Mouse (Mus musculus): ENCODE data around the gene Rbm28. TPM values are rescaled to one million over a fixed set of nuclear protein-coding genes. Genes with fewer than 3 reads are reported as not detected.

Gene Rbm28
- polyA plus RNA-seq, 1 experiment from 2014 or later: 57.4 TPM

DNA sequence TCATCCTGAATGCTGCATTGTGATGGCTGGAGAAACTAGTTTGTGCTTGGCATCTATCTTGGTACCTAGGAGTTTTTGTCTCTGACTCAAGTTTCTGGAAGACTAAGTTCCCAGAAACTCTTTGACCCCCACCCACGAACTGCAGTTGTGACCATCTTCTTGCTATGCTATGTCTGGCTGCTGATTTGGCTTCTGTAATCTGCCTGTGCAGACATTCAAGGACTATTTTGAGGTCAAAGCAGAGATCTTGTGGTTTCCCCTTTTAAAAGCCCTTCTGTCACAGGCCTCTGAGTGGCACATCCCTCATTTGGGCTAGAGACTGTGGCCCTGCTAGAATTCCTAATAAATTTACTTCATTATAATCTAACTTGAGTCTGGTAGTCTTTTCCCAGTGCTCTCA is 23.1 kb upstream of the Rbm28 start:
- Histone ChIP-seq H3K27me3 (no peaks in the 10 kb centered on the region), H3K36me3 (no peaks in the 10 kb centered on the region), H3K4me3 (no peak overlapping the region), H3K9me3 (no peaks in the 10 kb centered on the region), H3K27ac (no peak overlapping the region), H3K4me2 (replicated peaks) (no peak overlapping the region), H3K4me1 (no peaks in the 10 kb centered on the region), H3K9ac (no peak overlapping the region)
- WGBS: 80% methylated on average over 1 of the region's 1 CpGs
- no peak for ATAC-seq (ENCODE audit: insufficient number of reproducible peaks, insufficient read depth, low FRiP score, low TSS enrichment)

DNA sequence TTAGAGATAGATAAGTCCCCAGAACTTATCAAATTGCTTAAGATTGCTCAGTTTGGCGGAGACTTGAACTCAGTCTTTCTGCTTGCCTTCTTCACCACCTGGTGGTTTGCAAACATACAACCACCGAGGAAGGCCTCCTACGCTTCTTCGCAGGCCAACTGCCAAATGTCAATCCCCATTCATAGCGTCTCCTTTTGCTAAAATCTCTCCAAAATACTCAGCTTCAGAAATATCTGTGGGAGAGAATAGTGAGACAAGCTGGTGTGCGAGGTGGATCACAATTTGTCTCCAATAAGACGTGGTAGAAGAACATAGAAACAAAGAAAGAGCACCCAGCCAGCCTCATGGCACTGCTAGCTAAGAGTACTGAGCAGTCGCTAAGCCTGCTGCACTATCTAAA is 15.0 kb upstream of the Rbm28 start:
- H3K27ac ChIP-seq: no peak overlapping the region
- H3K4me1 ChIP-seq: peaks cover 10% of the 10 kb centered on the region; the same call in 1 of the 2 replicates
- no peaks in the 10 kb centered on the region for H3K36me3 ChIP-seq
- no peaks in the 10 kb centered on the region for H3K9me3 ChIP-seq
- H3K4me2 ChIP-seq (replicated peaks): peak overlapping the region; percentile 94
- H3K27me3 ChIP-seq: peaks cover 36% of the 10 kb centered on the region
- peak overlapping the region; percentile 60 for H3K4me3 ChIP-seq
- ATAC-seq (ENCODE audit: insufficient number of reproducible peaks, insufficient read depth, low FRiP score, low TSS enrichment): no peak
- no peak overlapping the region for H3K9ac ChIP-seq
- WGBS: 52% methylated on average over 8 of the region's 8 CpGs

DNA sequence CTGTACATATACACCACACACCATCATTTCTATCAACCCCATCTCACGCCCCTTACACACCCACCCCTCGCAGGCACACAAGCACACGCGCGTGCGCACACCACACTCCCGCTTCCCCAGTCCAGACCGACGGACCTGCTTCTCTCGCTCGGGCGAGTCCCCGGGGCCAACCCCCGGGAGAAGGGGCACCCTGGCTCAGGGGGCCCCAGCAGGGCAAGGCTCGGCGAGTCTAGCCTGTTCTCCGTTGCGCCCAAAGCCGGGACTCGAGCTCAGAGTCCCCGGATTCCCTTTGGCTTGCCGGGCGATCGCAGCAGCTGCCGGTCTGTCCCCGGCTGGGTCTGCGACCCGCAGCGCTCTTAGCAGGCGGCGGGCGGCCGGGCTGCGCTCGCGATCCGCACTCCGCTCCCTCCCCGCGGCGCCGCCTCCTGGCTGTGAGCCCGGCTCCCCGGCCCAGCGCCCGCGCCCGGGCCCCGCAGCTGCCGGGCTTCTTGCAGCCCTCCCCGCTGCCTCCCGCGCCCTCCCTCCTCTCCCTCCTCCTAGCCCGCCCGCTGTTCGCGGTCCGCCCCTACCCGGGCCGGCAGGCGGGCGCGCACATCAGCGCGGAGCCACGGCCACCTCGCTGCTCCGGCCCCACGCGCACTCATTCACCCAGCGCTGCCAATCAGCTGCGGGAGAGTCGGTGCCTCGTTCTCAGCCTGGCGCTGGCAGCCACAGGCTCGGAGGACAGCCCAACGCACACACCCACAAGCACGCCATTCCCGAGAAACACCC is 14.3 kb upstream of the Rbm28 start, which contains the start of gene Prrt4:
Gene Prrt4, minus strand, starts transcription at position 697 of the 771 bp plus-strand sequence.
- Histone ChIP-seq H3K9me3 (no peaks in the 10 kb centered on the region), H3K4me2 (replicated peaks) (peak within 1 kb of the TSS; percentile 94), H3K27ac (peak within 1 kb of the TSS; percentile 65), H3K9ac (peak within 1 kb of the TSS; percentile 69), H3K27me3 (peaks cover 43% of the 10 kb centered on the region), H3K36me3 (no peaks in the 10 kb centered on the region), H3K4me1 (peaks cover 10% of the 10 kb centered on the region; the same call in 1 of the 2 replicates), H3K4me3 (peak within 1 kb of the TSS; percentile 60)
- peak; percentile 80 for ATAC-seq (ENCODE audit: insufficient number of reproducible peaks, insufficient read depth, low FRiP score, low TSS enrichment)
- under 1% methylated on average over 74 of the region's 79 CpGs for WGBS

- Histone ChIP-seq H3K4me2 (replicated peaks) (peak overlapping the region; percentile 94), H3K27ac (no peak overlapping the region), H3K36me3 (no peaks in the 10 kb centered on the region), H3K9me3 (no peaks in the 10 kb centered on the region), H3K9ac (peak overlapping the region; percentile 69; the same call in 1 of the 2 replicates), H3K4me1 (peaks cover 10% of the 10 kb centered on the region; the same call in 1 of the 2 replicates), H3K27me3 (peaks cover 51% of the 10 kb centered on the region), H3K4me3 (peak overlapping the region; percentile 60)
- peak; percentile 8; the same call in 1 of the 2 replicates for ATAC-seq (ENCODE audit: insufficient number of reproducible peaks, insufficient read depth, low FRiP score, low TSS enrichment)
- WGBS: 10% methylated on average over 17 of the region's 17 CpGs
Observed at GRCm38 (mm10) chr6:29177901-29178879, 13.4 kb upstream of the Rbm28 start.

GRCm38 (mm10) chr6:29175113-29175512 is 10.3 kb upstream of the Rbm28 start:
- WGBS: 63% methylated on average over 3 of the region's 3 CpGs
- H3K4me3 ChIP-seq: no peak overlapping the region
- peaks cover 70% of the 10 kb centered on the region for H3K27me3 ChIP-seq
- no peaks in the 10 kb centered on the region for H3K36me3 ChIP-seq
- no peaks in the 10 kb centered on the region for H3K9me3 ChIP-seq
- no peak for ATAC-seq (ENCODE audit: insufficient number of reproducible peaks, insufficient read depth, low FRiP score, low TSS enrichment)
- H3K4me1 ChIP-seq: peaks cover 21% of the 10 kb centered on the region
- H3K27ac ChIP-seq: no peak overlapping the region
- H3K9ac ChIP-seq: no peak overlapping the region
- H3K4me2 ChIP-seq (replicated peaks): no peak overlapping the region

GRCm38 (mm10) chr6:29174368-29174767 is 9.6 kb upstream of the Rbm28 start:
- H3K9ac ChIP-seq: no peak overlapping the region
- H3K4me3 ChIP-seq: no peak overlapping the region
- no peak overlapping the region for H3K4me2 ChIP-seq (replicated peaks)
- no peak overlapping the region for H3K27ac ChIP-seq
- no peaks in the 10 kb centered on the region for H3K36me3 ChIP-seq
- no peak for ATAC-seq (ENCODE audit: insufficient number of reproducible peaks, insufficient read depth, low FRiP score, low TSS enrichment)
- peaks cover 23% of the 10 kb centered on the region for H3K4me1 ChIP-seq
- WGBS: 17% methylated on average over 7 of the region's 7 CpGs
- H3K27me3 ChIP-seq: peaks cover 74% of the 10 kb centered on the region
- H3K9me3 ChIP-seq: no peaks in the 10 kb centered on the region

DNA sequence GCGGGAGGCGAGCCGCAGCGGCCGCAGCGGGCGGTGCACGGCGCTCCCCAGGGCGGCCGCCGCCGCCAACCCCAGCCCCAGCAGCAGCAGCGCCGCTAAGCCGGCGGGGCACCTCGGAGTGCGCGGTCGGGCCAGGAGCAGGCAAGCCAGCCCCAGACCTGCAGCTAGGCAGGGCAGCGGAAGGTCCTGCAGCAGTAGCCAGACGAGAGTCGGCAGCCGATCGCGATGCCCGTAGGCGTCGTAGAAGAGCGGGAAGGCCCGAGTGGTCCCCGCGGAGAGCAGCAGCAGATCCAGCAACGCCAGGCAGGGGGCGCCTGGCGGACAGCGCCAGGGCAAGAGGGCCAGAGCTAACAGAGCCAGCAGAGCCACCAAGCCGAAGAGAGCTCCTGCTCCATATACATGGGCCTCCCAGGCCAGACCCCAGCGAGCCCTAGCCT is 6.2 kb upstream of the Rbm28 start:
- peak overlapping the region; percentile 99 for H3K4me2 ChIP-seq (replicated peaks)
- H3K27me3 ChIP-seq: peaks cover 72% of the 10 kb centered on the region
- ATAC-seq (ENCODE audit: insufficient number of reproducible peaks, insufficient read depth, low FRiP score, low TSS enrichment): peak; percentile 61; the same call in 1 of the 2 replicates
- no peak overlapping the region for H3K27ac ChIP-seq
- H3K9me3 ChIP-seq: no peaks in the 10 kb centered on the region
- peak overlapping the region; percentile 55 for H3K4me3 ChIP-seq
- H3K9ac ChIP-seq: peak overlapping the region; percentile 63
- H3K4me1 ChIP-seq: peaks cover 15% of the 10 kb centered on the region
- under 1% methylated on average over 40 of the region's 40 CpGs for WGBS
- no peaks in the 10 kb centered on the region for H3K36me3 ChIP-seq

- Histone ChIP-seq H3K4me1 (peaks cover 15% of the 10 kb centered on the region), H3K9me3 (no peaks in the 10 kb centered on the region), H3K9ac (peak overlapping the region; percentile 63), H3K36me3 (no peaks in the 10 kb centered on the region), H3K4me3 (peak overlapping the region; percentile 55), H3K27ac (no peak overlapping the region), H3K4me2 (replicated peaks) (peak overlapping the region; percentile 99), H3K27me3 (peaks cover 72% of the 10 kb centered on the region)
- under 1% methylated on average over 63 of the region's 63 CpGs for WGBS
- ATAC-seq (ENCODE audit: insufficient number of reproducible peaks, insufficient read depth, low FRiP score, low TSS enrichment): peak; percentile 57; the same call in 1 of the 2 replicates
Observed at GRCm38 (mm10) chr6:29170063-29170921, 5.5 kb upstream of the Rbm28 start.

GRCm38 (mm10) chr6:29169675-29170062 is 4.9 kb upstream of the Rbm28 start:
- Histone ChIP-seq H3K27ac (no peak overlapping the region), H3K4me2 (replicated peaks) (peak overlapping the region; percentile 99), H3K4me1 (peaks cover 15% of the 10 kb centered on the region), H3K9ac (peak overlapping the region; percentile 63; the same call in 1 of the 2 replicates), H3K36me3 (no peaks in the 10 kb centered on the region), H3K9me3 (no peaks in the 10 kb centered on the region), H3K4me3 (peak overlapping the region; percentile 55), H3K27me3 (peaks cover 67% of the 10 kb centered on the region)
- 2% methylated on average over 12 of the region's 12 CpGs for WGBS
- ATAC-seq (ENCODE audit: insufficient number of reproducible peaks, insufficient read depth, low FRiP score, low TSS enrichment): no peak

GRCm38 (mm10) chr6:29168871-29169270 is 4.1 kb upstream of the Rbm28 start:
- H3K27me3 ChIP-seq: peaks cover 60% of the 10 kb centered on the region
- 32% methylated on average over 2 of the region's 2 CpGs for WGBS
- peaks cover 18% of the 10 kb centered on the region for H3K4me1 ChIP-seq
- no peak overlapping the region for H3K4me3 ChIP-seq
- H3K9ac ChIP-seq: no peak overlapping the region
- no peak overlapping the region for H3K27ac ChIP-seq
- no peak for ATAC-seq (ENCODE audit: insufficient number of reproducible peaks, insufficient read depth, low FRiP score, low TSS enrichment)
- H3K9me3 ChIP-seq: no peaks in the 10 kb centered on the region
- no peak overlapping the region for H3K4me2 ChIP-seq (replicated peaks)
- H3K36me3 ChIP-seq: no peaks in the 10 kb centered on the region

GRCm38 (mm10) chr6:29166196-29166595 is 1.4 kb upstream of the Rbm28 start:
- Histone ChIP-seq H3K9ac (no peak overlapping the region), H3K27me3 (peaks cover 38% of the 10 kb centered on the region), H3K4me2 (replicated peaks) (no peak overlapping the region), H3K9me3 (no peaks in the 10 kb centered on the region), H3K36me3 (no peaks in the 10 kb centered on the region), H3K27ac (no peak overlapping the region), H3K4me1 (peaks cover 23% of the 10 kb centered on the region), H3K4me3 (no peak overlapping the region)
- no peak for ATAC-seq (ENCODE audit: insufficient number of reproducible peaks, insufficient read depth, low FRiP score, low TSS enrichment)
- WGBS: 9% methylated on average over 1 of the region's 1 CpGs

Data from embryonic facial prominence, embryonic 12.5 days (tissue).